Mouse (Mus musculus) limb, embryonic 14.5 days (tissue): ENCODE measurements at regions not wholly inside any gene's neighbourhood (a gene's known extent, or its start where the extent isn't known, plus 50 kb on each side); places are given as distances from the start of the nearest gene placed in this dataset.

Experiments
- ATAC-seq: fragments of 200-750 bp; cut with Nextera tagmentation; 2 replicates; pipeline ENCODE4 v1.8.0; 2017; ENCODE audit warnings: low read depth, moderate number of reproducible peaks, moderate TSS enrichment; ENCODE audit not compliant: low FRiP score
- DNase-seq: peaks from one replicate; pipeline ENCODE4 v3.0.0-alpha.2; 2015; ENCODE audit warnings: low spot score
- H3K27ac ChIP-seq: fragments of 300-500 bp; sonication (generic); replicated peaks from 2 replicates; pipeline ENCODE4 v1.5.1; 2014; ENCODE audit warnings: low read depth, mild to moderate bottlenecking, low read length, moderate library complexity, mixed read lengths
- H3K27me3 ChIP-seq: fragments of 300-500 bp; sonication (generic); 2 replicates; pipeline ENCODE4 v1.6.1; 2014; ENCODE audit warnings: low read length, mixed read lengths; ENCODE audit not compliant: control insufficient read depth, insufficient read depth
- H3K36me3 ChIP-seq: fragments of 300-500 bp; sonication (generic); 2 replicates; pipeline ENCODE4 v1.6.1; 2014; ENCODE audit warnings: mild to moderate bottlenecking, low read length, moderate library complexity, mixed read lengths; ENCODE audit not compliant: control insufficient read depth, insufficient read depth
- H3K4me1 ChIP-seq: fragments of 300-500 bp; sonication (generic); 2 replicates; pipeline ENCODE4 v1.6.1; 2014; ENCODE audit warnings: antibody characterized with exemption, low read length, mixed read lengths; ENCODE audit not compliant: control insufficient read depth, insufficient read depth
- H3K4me2 ChIP-seq: fragments of 300-500 bp; sonication (generic); replicated peaks from 2 replicates; pipeline ENCODE4 v1.6.1; 2014; ENCODE audit warnings: low read depth, mild to moderate bottlenecking, low read length, moderate library complexity; ENCODE audit not compliant: severe bottlenecking
- H3K4me3 ChIP-seq: fragments of 300-500 bp; sonication (generic); replicated peaks from 2 replicates; pipeline ENCODE4 v1.5.1; 2014; ENCODE audit warnings: low read length
- H3K9ac ChIP-seq: fragments of 300-500 bp; sonication (generic); 2 replicates; pipeline ENCODE4 v1.6.1; 2014; ENCODE audit warnings: mild to moderate bottlenecking, low read depth, low read length, moderate library complexity; ENCODE audit not compliant: severe bottlenecking
- H3K9me3 ChIP-seq: fragments of 300-500 bp; sonication (generic); 2 replicates; pipeline ENCODE4 v1.6.1; 2016; ENCODE audit warnings: low read length; ENCODE audit not compliant: control insufficient read depth
- POLR2A ChIP-seq: fragments of 200-500 bp; IDR thresholded peaks from 2 replicates; pipeline ENCODE4 v1.8.0; 2012; ENCODE audit warnings: inconsistent platforms, mild to moderate bottlenecking, moderate library complexity, borderline replicate concordance; ENCODE audit not compliant: insufficient read depth, insufficient read length; ENCODE audit errors: extremely low read depth
- WGBS: fragments of 180-500 bp; shearing (Covaris S2); extraction: QIAGEN DNeasy Blood & Tissue Kit; methylation state at CpG from one replicate; pipeline ENCODE4 v1.1.7; 2014; 5-methylcytosine and 5-hydroxymethylcytosine counted together

DNA sequence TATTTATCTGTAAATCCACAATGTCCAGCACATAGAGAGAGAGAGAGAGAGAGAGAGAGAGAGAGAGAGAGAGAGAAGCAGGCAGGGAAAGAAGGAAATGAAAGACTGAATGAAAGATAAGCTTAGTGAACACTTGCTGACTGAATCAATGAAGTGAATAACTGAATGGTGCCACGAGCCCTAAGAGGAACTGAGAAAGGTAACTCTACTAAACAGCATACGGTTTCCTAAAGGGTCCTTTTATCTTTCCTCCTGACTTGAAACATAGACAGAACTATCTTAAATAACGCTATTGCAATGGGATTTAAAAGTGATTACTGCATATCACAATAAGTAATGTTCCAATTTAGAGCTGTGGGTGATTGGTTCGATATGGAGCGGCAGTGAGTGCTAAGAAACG is 121.0 kb downstream of the Rbm26 start:
- Histone ChIP-seq H3K27me3 (no peaks in the 10 kb centered on the region), H3K9ac (no peak overlapping the region), H3K4me3 (no peak overlapping the region), H3K27ac (no peak overlapping the region), H3K4me2 (no peak overlapping the region), H3K9me3 (no peaks in the 10 kb centered on the region), H3K36me3 (no peaks in the 10 kb centered on the region), H3K4me1 (no peaks in the 10 kb centered on the region)
- no peak for DNase-seq
- ATAC-seq: no peak
- WGBS: 83% methylated on average over 6 of the region's 6 CpGs
- no peak for TF ChIP-seq POLR2A

DNA sequence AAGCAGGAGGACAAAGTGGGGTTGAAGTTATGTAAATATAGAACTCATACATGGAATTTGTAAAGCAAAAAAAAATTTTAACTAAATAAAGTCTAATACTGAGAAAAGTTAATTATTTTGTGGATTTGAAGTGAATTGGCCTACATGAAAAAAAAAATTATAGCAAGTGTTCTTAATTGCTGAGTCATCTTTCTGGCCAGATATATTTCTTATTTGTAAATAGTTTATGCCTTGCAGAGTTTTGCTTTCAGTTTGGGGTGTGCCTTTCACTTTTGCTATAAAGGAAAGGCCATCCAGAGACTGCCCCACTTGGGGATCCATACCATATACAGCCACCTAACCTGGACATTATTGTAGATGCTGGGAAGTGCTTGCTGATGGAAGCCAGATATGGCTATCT is 138.3 kb downstream of the Rbm26 start:
- H3K4me2 ChIP-seq: no peak overlapping the region

DNA sequence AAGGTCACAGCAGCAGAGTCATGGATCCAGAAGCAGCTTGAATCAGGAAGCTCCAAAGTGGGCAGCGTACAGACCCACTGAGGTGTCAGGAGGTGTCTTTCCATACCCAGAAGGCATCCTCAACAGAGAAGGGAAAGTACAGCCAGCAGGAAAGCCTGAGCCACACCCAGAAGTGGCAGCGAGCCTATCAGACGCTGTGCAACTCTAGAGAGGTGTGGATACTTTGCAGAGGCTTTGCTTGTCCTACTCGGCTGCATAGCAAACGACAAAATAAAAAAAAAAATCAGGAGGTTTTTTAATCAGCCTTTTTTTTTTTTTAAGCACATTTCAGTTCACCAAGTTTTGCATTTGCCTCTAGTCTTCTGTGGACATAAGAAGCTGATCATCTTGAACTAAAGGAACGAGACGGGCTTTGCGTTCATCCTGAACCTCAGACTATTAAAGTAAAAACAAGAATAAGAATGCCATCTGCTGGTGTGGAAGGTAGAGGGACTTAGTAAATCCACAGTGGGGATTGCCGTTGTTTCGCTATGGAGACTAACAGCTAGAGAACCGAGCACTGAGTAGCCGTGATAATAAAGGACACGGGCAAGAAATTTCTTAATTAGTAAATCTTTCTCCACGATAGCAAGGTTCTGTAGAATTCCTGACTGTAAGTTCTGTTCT is 142.3 kb downstream of the Rbm26 start:
- Histone ChIP-seq H3K9ac (no peak overlapping the region), H3K36me3 (no peaks in the 10 kb centered on the region), H3K9me3 (no peaks in the 10 kb centered on the region), H3K4me3 (0 out of 2 replicates have a peak overlapping the region, but pooled peaks have one; percentile 5), H3K27me3 (no peaks in the 10 kb centered on the region), H3K4me1 (no peaks in the 10 kb centered on the region), H3K27ac (no peak overlapping the region), H3K4me2 (peak overlapping the region; percentile 29)
- DNase-seq (peak; percentile 14), ATAC-seq (no peak)
- 34% methylated on average over 14 of the region's 14 CpGs for WGBS
- no peak for TF ChIP-seq POLR2A

More for the DNA sequence above, 138.3 kb downstream of the Rbm26 start:
- no peak for TF ChIP-seq POLR2A
- Histone ChIP-seq H3K36me3 (no peaks in the 10 kb centered on the region), H3K27me3 (no peaks in the 10 kb centered on the region), H3K4me1 (no peaks in the 10 kb centered on the region), H3K27ac (no peak overlapping the region), H3K4me3 (no peak overlapping the region), H3K9ac (no peak overlapping the region), H3K9me3 (no peaks in the 10 kb centered on the region)
- no peak for ATAC-seq
- DNase-seq: no peak

DNA sequence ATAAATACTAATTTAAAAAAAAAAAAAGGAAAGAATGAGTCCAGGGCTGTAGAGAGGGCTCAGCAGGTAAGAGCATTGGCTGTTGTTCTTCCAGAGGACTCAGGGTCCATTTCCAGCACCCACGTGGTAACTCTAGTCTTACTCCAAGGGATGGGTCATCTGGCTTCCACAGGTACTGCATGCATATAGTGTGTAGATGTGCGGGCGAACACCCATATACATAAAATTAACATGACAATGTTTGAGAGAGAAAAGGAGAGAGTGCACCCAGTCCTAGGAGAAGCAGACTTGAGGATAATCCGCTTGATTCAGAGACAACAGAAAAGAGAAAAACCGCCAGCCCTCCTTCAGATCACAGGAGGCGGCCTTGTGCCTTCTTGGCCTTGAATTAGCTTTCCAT is 157.2 kb downstream of the Rbm26 start:
- H3K27me3 ChIP-seq: no peaks in the 10 kb centered on the region
- H3K4me3 ChIP-seq: no peak overlapping the region
- ATAC-seq: no peak
- no peak overlapping the region for H3K27ac ChIP-seq
- no peak overlapping the region for H3K4me2 ChIP-seq
- WGBS: 76% methylated on average over 6 of the region's 6 CpGs
- H3K9me3 ChIP-seq: no peaks in the 10 kb centered on the region
- H3K4me1 ChIP-seq: no peaks in the 10 kb centered on the region
- no peak overlapping the region for H3K9ac ChIP-seq
- TF ChIP-seq POLR2A: no peak
- H3K36me3 ChIP-seq: no peaks in the 10 kb centered on the region
- no peak for DNase-seq

DNA sequence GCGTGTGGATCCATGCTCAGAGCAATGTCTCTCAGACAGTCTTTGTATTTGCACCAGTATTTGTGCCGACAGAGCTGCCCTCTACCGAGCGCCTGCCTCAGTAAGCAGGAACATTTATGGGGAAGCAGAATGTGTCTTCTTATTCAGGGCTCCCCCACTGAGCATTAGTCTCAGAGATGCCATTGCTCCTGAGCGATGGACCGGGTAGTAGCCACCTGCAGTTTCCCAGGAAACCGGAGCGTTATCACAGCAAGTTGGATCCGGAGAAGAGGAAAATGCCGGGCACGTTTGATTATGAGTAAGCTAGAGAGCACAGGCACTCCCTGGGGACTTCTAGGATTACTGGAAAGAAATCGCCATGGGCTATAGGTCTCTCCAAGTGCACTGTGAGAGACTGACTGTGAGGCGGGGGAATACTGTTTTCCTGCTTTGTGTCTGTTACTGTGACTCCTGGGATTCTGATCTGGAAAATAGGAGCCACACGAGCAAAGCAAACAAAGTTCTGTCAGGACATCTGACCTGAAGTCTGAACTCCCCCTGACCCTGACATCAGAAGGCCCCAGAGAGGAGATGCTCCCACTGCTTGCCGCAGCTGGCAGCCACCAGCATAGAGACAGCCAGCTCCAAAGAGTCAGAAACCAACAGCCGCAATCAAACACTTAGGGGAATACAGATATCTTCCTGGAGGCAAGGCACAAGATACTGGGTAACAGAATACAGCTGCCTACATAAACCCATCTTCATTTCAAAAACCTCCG is 160.9 kb downstream of the Rbm26 start:
- Histone ChIP-seq H3K4me1 (no peaks in the 10 kb centered on the region), H3K4me2 (no peak overlapping the region), H3K27me3 (no peaks in the 10 kb centered on the region), H3K36me3 (no peaks in the 10 kb centered on the region), H3K9ac (no peak overlapping the region), H3K27ac (no peak overlapping the region), H3K4me3 (no peak overlapping the region), H3K9me3 (no peaks in the 10 kb centered on the region)
- TF ChIP-seq POLR2A: no peak
- DNase-seq: no peak
- ATAC-seq: no peak
- WGBS: 60% methylated on average over 17 of the region's 17 CpGs
